23 mouse cellular contexts compared by ENCODE assay signal in the genomic region with DNA sequence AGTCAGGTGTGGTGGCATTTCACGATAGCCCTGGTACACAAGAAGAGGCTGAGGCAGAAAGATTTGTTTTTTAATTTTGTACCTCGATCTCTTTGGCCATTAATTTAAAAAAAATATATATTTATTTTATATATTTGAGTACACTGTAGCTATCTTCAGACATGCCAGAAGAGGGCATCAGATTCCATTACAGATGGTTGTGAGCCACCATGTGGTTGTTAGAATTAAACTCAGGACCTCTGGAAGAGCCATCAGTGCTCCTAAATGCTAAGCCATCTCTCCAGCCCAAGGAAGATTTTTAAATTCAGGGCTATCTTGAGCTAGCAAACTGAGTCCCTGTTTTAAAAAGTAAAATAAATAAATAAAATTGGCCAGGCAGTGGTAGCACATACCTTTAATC. TPM values are rescaled to one million over a fixed set of nuclear protein-coding genes. Genes with fewer than 3 reads are reported as not detected.
A peak's percentile ranks its signal among the peaks of the same experiment; 100 is the strongest.
DNase-seq lines count a peak whose midpoint lies in the region; TF ChIP-seq lines count a peak whose summit lies in the region.
"Had no signal": no experiment of that assay in that cellular context is flagged by ENCODE, and none has a peak within 500 bp of the region (broad histone marks: within the 10 kb centered on the region; RNA-seq: fewer than 3 reads in every experiment).

No protein-coding gene starts in this region.

- intact Hi-C loops in gastrocnemius, adult 2 months (cut with DNase I): loop anchor here (5.0 kb wide), 1 partner anchor 315 kb away; no protein-coding TSS in a partner anchor

- TF ChIP-seq CTCF in gastrocnemius, adult 2 months (IDR thresholded peaks at IDR 0.05): peak; percentile 14; the same call in 1 of the 2 replicates
- peak; percentile 65 for TF ChIP-seq CTCF in layer of hippocampus, adult 2 months (conservative IDR thresholded peaks at IDR 0.05)

- H3K4me3 ChIP-seq in gastrocnemius, adult 2 months: no peak overlapping the region
- no peak overlapping the region for H3K4me3 ChIP-seq in layer of hippocampus, adult 2 months
- H3K4me3 ChIP-seq: embryonic facial prominence, embryonic 13.5 days; erythroblast, embryonic 14.5 days; forebrain, embryonic 13.5 days; heart, embryonic 13.5 days; lung, embryonic 15.5 days had no signal

- DNase-seq in gastrocnemius, adult 2 months: no peak
- no peak for DNase-seq in gastrocnemius, adult 8-10 months (ENCODE audit: low spot score in 2 of 2)
- DNase-seq in layer of hippocampus, adult 2 months (ENCODE audit: low spot score in 2 of 2): no peak
- no peak for DNase-seq in layer of hippocampus, adult 11-12 months (ENCODE audit: low spot score)
- DNase-seq in 3T3-L1 (ENCODE audit: low read depth, low spot score) (peak; percentile 54), NIH3T3 (ENCODE audit: low read depth) (peak; percentile 33)
- DNase-seq in lung, adult 18-20 months: no peak
- DNase-seq: adrenal gland, postnatal 14 days; cerebellum, adult 2 months; cerebellum, postnatal 36 days; embryo, embryonic 11 days; gastrocnemius, postnatal 14 days; heart, adult 11 months; heart, postnatal 36 days; thymus, postnatal 4 days had no signal

- no peak overlapping the region for H3K27ac ChIP-seq in gastrocnemius, adult 2 months
- no peak overlapping the region for H3K27ac ChIP-seq in layer of hippocampus, adult 2 months
- H3K27ac ChIP-seq: embryonic facial prominence, embryonic 13.5 days; forebrain, embryonic 13.5 days; heart, embryonic 13.5 days; hindbrain, embryonic 14.5 days; lung, embryonic 15.5 days; macrophage had no signal

RNA-seq across cellular contexts. Expression of a gene that starts 26.0 kb away (rescaled TPM):
- total RNA-seq in gastrocnemius, adult 2 months (2021): not detected
- not detected for total RNA-seq in gastrocnemius, adult 8-10 months (2022)
- total RNA-seq in layer of hippocampus, adult 2 months (2021): under 1 TPM in 1 of 2 experiments, not detected in 1; 0.42 TPM
- total RNA-seq: adrenal gland, postnatal 14 days; gastrocnemius, postnatal 14 days; heart, postnatal 36 days; liver, adult 2 months had no signal

RNA-seq across cellular contexts. Expression of a gene that starts 31.1 kb away (rescaled TPM):
- total RNA-seq in gastrocnemius, adult 2 months (2021): under 1 TPM; 0.41 to 0.64 TPM
- total RNA-seq in gastrocnemius, adult 8-10 months (2022): under 1 TPM; 0.25 to 0.67 (median 0.47) TPM
- total RNA-seq in layer of hippocampus, adult 2 months (2021): 1 to 10 TPM; 1.9 to 2.9 TPM

Comparison
In these comparisons a context has a peak if more than half of its experiments do, and no peak if none do; other contexts are left out.
1. DNase-seq: peak in 3T3-L1 (single experiment) and NIH3T3 (single experiment); none in gastrocnemius, adult 2 months (single experiment), gastrocnemius, adult 8-10 months (0 of 2), layer of hippocampus, adult 2 months (0 of 2), layer of hippocampus, adult 11-12 months (single experiment) and lung, adult 18-20 months (0 of 2).